Mouse (Mus musculus) embryonic fibroblast, embryonic 13.5 days (primary cell): ENCODE measurements around the gene Ankrd52.

Experiments used
- CTCF ChIP-seq: IDR thresholded peaks from 2 replicates; pipeline ENCODE4 v1.5.1; 2011; ENCODE audit warnings: mild to moderate bottlenecking, control low read depth, low read length, moderate library complexity, borderline replicate concordance; ENCODE audit not compliant: insufficient read depth
- POLR2A ChIP-seq: IDR thresholded peaks from 2 replicates; pipeline ENCODE4 v1.6.1; 2011; ENCODE audit warnings: low read depth, mild to moderate bottlenecking, control low read depth, low read length, moderate library complexity

- TF ChIP-seq CTCF (no peak), POLR2A (no peak)
Observed at GRCm38 (mm10) chr10:128338948-128339347, 38.0 kb upstream of the Ankrd52 start.
